Mouse (Mus musculus) C2C12 (cell line): ENCODE data around the gene Gipc2.

Experiments
- CEBPB ChIP-seq: IDR thresholded peaks from one replicate; pipeline ENCODE4 v1.6.1; 2011; ENCODE audit warnings: low read depth, mild to moderate bottlenecking, control low read depth, moderate library complexity
- CTCF ChIP-seq: IDR thresholded peaks from one replicate; pipeline ENCODE4 v1.5.1; 2011; ENCODE audit not compliant: control insufficient read depth, insufficient read depth, insufficient read length
- FOSL1 ChIP-seq: IDR thresholded peaks from one replicate; pipeline ENCODE4 v1.8.0; 2011; ENCODE audit warnings: mild to moderate bottlenecking, low read length; ENCODE audit not compliant: poor library complexity, insufficient read depth, severe bottlenecking
- MAX ChIP-seq: IDR thresholded peaks from one replicate; pipeline ENCODE4 v1.6.1; 2011; ENCODE audit warnings: mild to moderate bottlenecking, control low read depth
- MYOG ChIP-seq: IDR thresholded peaks from one replicate; pipeline ENCODE4 v1.6.1; 2011; ENCODE audit not compliant: control insufficient read depth, insufficient read length; ENCODE audit errors: extremely low read depth
- USF1 ChIP-seq: IDR thresholded peaks from one replicate; pipeline ENCODE4 v1.6.1; 2011; ENCODE audit warnings: low read depth, mild to moderate bottlenecking, control low read depth, moderate library complexity

DNA sequence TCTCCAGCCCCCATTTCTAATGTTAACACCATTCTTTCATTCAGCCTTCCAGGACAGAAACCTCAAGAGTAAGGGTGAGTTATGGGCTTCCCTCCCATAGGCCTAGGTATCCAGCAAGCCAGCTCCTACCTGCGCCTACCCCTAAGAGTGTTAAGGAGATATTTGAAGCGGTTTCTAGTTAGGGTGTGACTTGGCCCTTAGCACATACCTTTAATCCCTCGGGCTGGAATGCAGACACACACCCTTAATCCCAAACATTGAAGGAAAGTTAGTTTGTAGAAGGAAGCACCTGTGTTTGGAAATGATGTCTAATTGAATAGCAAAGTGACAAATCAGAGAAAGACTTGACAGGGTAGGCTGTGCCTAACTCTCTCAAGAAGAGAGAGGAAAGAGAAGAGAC lies 49.9 kb downstream of the Gipc2 start:
- TF ChIP-seq MAX (no peak), CTCF (no peak), MYOG (no peak), USF1 (no peak), FOSL1 (no peak), CEBPB (no peak)
